Mouse (Mus musculus) left cerebral cortex, adult 2 months (tissue): ENCODE data around the gene Tmem210. TPM values are rescaled to one million over a fixed set of nuclear protein-coding genes. Genes with fewer than 3 reads are reported as not detected.

Experiments used
- DNase-seq, 2 experiments: peaks; one replicate each; pipeline ENCODE4 v3.0.0; 2021 to 2022; ENCODE audit warnings: low spot score in 2 of 2, mixed read lengths in 1 of 2; ENCODE audit errors: extremely low spot score in 1 of 2
- H3K27ac ChIP-seq: fragments of 200-600 bp; 2 replicates; pipeline ENCODE4 v1.8.1; 2022
- H3K4me3 ChIP-seq: fragments of 200-600 bp; 2 replicates; pipeline ENCODE4 v1.8.1; 2022
- CTCF ChIP-seq: fragments of 200-600 bp; IDR thresholded peaks from 2 replicates; pipeline ENCODE4 v1.8.1; 2022; ENCODE audit warnings: antibody characterized with exemption, mild to moderate bottlenecking, moderate library complexity
- intact Hi-C: fragments of 180-260 bp; cut with DNase I; formaldehyde crosslinking; loops from one replicate; pipeline ENCODE4 v1.15.1; 2025
- total RNA-seq, 2 experiments: library from RNA; stranded (reverse); gene quantifications; 2 replicates each; pipeline ENCODE4 v1.2.3; 2021

Tmem210 gene
- total RNA-seq, 2 experiments from 2014 or later: not detected

DNA sequence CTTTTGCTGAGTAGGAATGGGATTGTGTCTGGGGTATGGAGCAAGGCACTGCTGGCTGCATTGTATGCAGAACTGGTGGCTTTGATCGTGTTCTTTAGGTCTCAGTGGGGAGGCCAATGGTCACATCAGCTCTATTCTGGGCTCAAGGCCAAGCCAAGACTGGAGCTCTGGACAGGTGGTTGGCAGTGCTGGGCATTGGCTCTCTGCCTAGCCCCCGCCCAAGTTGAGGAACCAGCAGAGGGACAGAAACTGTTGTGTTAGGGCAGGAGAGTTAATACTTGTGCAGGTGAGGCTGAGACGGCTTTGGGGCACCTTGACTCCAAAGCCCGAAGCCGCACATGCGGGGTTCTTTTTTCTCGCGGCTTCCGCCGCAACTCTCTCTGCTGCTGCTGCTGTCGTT lies 1.7 kb downstream of the Tmem210 start, which contains the start of gene Lrrc26:
TSS of gene Lrrc26 (plus strand) at position 265 of the 400 bp plus-strand sequence.
- no peak for DNase-seq
- no peak for TF ChIP-seq CTCF
- Histone ChIP-seq H3K27ac (peak within 1 kb of the TSS; percentile 58), H3K4me3 (peak within 1 kb of the TSS; percentile 13; the same call in 1 of the 2 replicates)
- intact Hi-C loops: no loop called here

DNA sequence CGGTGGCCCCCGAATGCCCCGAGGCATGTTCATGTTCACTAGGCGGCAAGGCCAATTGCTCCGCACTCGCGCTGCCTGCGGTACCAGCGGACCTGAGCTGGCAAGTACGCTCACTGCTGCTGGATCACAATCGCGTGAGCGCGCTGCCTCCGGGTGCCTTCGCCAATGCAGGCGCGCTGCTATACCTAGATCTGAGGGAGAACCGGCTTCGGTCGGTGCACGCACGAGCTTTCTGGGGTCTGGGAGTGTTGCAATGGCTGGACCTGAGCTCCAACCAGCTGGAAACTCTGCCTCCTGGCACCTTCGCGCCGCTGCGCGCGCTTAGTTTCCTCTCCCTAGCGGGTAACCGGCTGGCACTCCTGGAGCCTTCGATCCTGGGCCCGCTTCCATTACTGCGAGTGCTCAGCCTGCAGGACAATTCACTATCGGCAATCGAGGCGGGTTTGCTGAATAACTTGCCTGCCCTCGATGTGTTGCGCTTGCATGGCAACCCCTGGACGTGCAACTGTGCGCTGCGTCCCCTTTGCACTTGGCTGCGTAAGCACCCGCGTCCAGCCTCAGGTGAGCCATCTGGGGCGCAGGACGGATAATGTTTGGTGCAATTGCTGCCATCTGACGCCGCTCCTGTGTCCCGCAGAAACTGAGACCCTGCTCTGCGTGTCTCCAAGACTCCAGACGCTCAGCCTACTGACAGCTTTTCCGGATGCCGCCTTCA lies 2.3 kb downstream of the Tmem210 start:
- Histone ChIP-seq H3K4me3 (peak overlapping the region; percentile 13; the same call in 1 of the 2 replicates), H3K27ac (peak overlapping the region; percentile 58)
- TF ChIP-seq CTCF: no peak
- DNase-seq: peak; percentile 67 to 69
- intact Hi-C loops: no loop called here

DNA sequence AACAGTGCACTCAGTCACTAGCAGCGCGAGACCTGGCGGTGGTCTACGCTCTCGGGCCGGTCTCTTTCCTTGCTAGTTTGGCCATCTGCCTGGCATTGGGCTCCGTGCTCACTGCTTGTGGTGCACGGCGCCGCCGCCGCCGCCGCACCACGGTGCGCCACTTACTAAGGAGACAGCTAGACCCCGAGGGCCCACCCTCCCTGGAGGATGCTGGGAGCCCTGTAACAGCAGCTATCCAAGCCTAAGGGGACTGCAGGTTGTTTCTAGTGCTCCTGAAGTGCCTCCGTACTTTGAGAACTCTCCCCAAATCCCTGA lies 2.8 kb downstream of the Tmem210 start:
- Histone ChIP-seq H3K4me3 (no peak overlapping the region), H3K27ac (peak overlapping the region; percentile 58)
- intact Hi-C loops: no loop called here
- TF ChIP-seq CTCF: no peak
- peak in 1 of 2 experiments; percentile 44 for DNase-seq

DNA sequence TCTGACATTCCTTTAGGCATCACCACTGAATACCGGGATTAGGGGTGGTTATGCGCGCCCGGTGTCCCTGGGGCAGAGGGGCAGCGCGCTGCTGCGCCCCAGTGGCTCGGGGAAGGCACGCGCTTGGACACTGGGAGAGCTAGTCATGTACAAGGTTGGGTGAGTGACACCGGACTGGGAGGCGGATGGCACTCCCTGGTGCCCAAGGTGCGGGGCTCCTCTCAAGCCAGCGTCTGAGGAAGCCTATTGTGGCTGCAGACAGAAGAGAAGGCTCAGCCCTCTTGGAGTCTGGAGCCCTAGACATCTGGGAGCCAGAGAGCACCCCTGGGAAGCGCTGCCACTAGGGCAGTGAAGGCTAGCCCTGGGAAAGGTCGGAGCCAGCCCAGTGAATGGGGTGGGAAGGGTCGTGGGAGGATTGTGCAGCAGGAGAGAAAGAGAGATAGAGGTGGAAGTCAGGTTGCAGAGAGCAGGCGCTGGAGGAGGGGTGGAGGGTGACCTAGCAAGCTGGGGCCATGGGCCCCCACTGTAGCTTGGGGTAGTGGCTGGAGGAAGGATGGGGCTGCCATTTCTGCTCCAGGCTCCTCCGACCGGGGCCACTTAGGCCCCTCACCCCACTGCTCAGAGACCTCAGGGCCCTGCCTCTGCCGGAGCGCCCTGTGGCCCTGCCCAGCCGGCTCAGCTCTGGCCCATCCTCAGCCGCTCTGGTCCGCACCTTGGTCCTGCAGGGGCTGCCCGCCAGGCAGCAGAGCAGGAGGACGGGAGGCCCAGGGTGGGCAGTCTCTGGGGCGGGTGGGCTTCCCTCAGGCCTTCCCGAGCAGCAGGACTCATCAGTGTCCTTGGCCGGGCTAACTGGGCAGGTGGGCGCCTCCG lies 3.5 kb downstream of the Tmem210 start:
- DNase-seq: peak in 1 of 2 experiments; percentile 40
- intact Hi-C loops: no loop called here
- H3K27ac ChIP-seq: peak overlapping the region; percentile 58
- H3K4me3 ChIP-seq: no peak overlapping the region
- TF ChIP-seq CTCF: peak; percentile 28

DNA sequence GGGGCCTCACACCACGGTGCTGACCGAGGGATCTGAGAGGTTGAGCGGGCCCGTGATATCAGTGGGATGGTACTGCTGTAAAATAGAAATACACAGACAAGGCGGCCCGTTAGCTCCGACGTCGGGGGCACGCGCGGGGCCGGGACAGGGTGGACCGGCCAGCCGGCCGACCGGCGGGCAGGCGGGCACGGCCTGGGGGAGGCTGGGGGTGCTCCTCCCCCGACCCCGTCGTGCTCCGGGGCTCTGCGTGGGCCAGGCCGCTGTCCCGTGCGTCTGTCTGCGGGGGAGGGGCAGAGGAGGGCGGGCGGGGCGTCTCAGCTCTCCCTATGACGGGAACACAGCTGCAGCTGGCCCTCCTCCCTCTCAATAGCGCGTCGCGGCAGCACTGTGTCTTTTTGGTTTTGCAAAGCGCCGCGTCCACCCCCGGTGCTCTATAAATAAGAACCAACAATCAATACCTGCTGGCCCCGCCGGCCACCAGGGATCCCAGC lies 4.2 kb downstream of the Tmem210 start:
- no peak for DNase-seq
- no peak for TF ChIP-seq CTCF
- Histone ChIP-seq H3K4me3 (peak overlapping the region; percentile 13; the same call in 1 of the 2 replicates), H3K27ac (peak overlapping the region; percentile 58)
- intact Hi-C loops: no loop called here

DNA sequence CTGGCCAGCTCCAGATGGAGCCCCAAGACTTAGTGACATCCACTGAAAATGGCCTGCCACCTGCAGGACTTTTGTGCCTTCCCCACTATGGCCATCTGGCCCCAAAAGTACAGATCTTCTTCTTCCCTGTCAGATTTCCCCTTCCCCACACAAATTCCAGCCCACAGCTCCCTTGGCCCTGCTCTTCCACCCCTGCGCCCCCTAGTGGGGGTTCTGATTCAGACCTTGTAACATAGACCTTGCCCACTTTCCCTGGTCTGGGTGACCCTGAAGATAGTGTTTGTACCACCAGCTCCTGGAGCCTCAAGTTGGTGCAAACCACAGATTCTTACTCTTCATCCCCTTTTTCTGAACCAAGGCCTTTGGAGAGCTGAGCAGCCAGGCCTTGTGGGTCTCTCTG lies 4.9 kb downstream of the Tmem210 start:
- intact Hi-C loops: no loop called here
- H3K4me3 ChIP-seq: peak overlapping the region; percentile 13; the same call in 1 of the 2 replicates
- DNase-seq: peak; percentile 66 to 72
- peak overlapping the region; percentile 58 for H3K27ac ChIP-seq
- TF ChIP-seq CTCF: peak; percentile 94

DNA sequence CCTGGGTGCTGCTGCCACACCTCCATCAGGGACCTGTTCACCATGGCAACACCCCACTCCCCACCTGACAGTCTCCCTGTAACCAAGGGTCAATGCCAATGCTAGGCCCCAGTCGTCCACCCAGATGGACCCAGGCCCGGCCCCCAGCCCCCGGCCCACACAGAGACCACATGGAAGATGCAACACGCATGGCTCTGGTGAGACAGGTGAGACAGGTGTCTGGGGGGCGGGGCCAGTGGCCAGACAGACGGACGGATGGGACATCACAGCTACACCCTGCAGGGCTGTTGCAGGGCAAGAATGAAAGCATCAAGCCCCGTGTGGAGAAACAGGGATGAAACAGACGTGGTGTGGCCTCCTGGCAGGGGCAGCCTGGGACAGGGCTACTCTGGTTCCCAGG lies 5.8 kb downstream of the Tmem210 start:
- no peak for DNase-seq
- intact Hi-C loops: no loop called here
- no peak overlapping the region for H3K4me3 ChIP-seq
- H3K27ac ChIP-seq: no peak overlapping the region
- TF ChIP-seq CTCF: no peak

DNA sequence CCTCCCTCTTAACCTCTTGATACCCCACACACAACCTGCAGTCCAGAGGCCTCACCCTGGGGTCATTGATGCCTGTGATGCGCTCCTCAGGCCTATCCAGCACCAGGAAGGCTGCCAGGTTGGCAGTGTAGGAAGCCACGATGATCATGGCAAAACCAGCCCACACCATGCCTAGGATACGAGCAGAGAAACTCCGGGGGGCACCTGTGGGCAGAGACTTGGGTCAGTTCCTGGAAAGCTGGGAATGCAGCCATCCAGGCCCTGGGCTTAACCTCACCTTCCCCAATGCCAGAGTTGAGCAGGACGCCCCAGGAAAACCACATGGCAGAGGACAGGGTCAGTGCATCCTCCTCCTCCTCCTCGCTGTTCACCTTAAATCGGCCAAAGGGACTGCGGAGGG lies 9.1 kb downstream of the Tmem210 start:
- TF ChIP-seq CTCF: no peak
- no peak for DNase-seq
- H3K4me3 ChIP-seq: no peak overlapping the region
- intact Hi-C loops: no loop called here
- no peak overlapping the region for H3K27ac ChIP-seq

DNA sequence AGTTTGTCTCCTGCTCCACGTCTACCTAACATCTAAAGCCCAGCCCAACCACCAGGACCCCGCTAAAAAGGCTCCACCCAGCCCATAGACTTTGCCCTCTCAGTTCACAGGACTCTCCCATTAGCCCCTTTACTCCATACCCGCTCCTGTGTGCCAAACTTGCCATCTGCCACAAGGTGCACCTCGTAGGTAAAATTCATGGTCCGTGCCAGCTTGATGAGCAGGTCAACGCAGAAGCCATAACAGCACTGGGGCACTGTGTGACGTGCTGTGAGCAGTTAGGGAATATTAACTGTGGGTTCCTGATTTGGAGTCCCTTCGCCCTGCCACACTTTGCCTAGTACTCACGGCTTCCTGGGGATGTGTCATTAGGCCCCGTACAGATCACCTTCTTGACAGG lies 10.1 kb downstream of the Tmem210 start:
- H3K27ac ChIP-seq: no peak overlapping the region
- no peak overlapping the region for H3K4me3 ChIP-seq
- no peak for DNase-seq
- intact Hi-C loops: no loop called here
- TF ChIP-seq CTCF: no peak

DNA sequence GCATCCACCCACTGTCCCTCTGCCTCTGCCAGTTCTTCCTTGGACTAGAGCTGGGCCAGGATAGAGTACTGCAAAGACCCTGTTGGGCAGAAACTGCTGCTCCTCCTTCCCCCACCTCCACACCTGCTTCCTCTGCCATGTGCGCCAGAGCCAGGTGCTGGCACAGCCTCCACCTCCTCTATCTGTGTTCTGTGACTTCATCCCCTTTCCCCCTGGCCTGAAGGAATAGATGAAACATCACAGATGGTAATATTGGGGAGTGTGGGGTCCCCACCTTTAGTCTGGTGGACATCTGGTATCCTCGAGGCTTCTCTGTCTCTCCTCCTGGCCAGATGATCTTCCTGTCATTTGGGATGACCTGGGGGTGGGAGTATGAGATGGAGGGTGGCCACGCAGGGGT lies 15.5 kb downstream of the Tmem210 start:
- no peak for TF ChIP-seq CTCF
- intact Hi-C loops: no loop called here

DNA sequence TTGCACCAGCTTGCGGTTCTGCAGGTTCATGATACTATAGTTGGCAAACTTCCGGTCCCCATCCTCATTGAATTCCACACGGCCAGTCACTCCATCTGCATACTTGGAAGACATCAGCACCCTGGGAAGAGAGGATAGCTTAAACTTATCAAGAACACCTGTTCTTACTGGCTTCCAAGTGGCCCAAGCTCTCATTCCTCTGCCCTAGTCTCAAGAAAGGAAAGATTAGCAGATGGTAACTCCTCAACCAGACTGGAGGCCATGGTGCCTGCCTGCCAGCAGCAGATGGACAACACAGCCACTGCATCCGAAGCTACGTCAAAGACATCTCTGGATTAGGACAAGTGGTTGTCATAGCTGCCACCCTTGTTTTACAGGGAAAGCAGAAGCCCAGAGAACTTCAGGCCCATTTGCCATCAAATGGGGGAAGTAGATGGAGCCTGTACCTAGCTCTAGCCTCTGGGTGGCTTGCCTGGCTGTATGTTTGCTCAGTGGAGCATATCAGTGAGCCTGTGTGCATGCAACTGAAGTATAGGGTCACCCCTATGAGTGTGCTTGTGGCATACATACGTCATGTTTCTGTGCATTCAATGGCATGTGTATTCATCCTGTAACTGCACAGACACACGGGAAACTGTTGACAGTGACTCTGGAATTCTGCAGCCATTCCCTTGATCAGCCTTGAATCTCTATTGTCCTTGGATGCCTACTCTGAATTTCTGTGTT lies 16.1 kb downstream of the Tmem210 start:
- TF ChIP-seq CTCF: no peak
- Histone ChIP-seq H3K27ac (0 out of 2 replicates have a peak overlapping the region, but pooled peaks have one; percentile 24), H3K4me3 (no peak overlapping the region)
- no peak for DNase-seq
- intact Hi-C loops: no loop called here

More for the DNA sequence above, 15.5 kb downstream of the Tmem210 start:
- no peak for DNase-seq
- Histone ChIP-seq H3K4me3 (no peak overlapping the region), H3K27ac (no peak overlapping the region)
